Mouse (Mus musculus) splenic B cell, adult 2 months (primary cell): ENCODE results near the gene Nemp1.
A peak's percentile ranks its signal among the peaks of the same experiment; 100 is the strongest.

ENCODE experiments used
- DNase-seq: peaks from one replicate; pipeline ENCODE4 v3.0.0-alpha.2; 2011; ENCODE audit warnings: low read depth, low spot score
- H3K27me3 ChIP-seq: 2 replicates; pipeline ENCODE4 v1.6.1; 2012; ENCODE audit warnings: mild to moderate bottlenecking, low read length, moderate library complexity, mixed read lengths; ENCODE audit not compliant: control insufficient read depth, poor library complexity, insufficient read depth, severe bottlenecking
- H3K36me3 ChIP-seq: 2 replicates; pipeline ENCODE4 v1.6.1; 2012; ENCODE audit warnings: mild to moderate bottlenecking, low read length, moderate library complexity, mixed read lengths; ENCODE audit not compliant: control insufficient read depth, poor library complexity, insufficient read depth, severe bottlenecking

Nemp1 gene

GRCm38 (mm10) chr10:127705783-127706182, 39.1 kb downstream of the Nemp1 start:
- DNase-seq, result no peak
- Histone ChIP-seq H3K27me3 (no peaks in the 10 kb centered on the region), H3K36me3 (no peaks in the 10 kb centered on the region)

DNA sequence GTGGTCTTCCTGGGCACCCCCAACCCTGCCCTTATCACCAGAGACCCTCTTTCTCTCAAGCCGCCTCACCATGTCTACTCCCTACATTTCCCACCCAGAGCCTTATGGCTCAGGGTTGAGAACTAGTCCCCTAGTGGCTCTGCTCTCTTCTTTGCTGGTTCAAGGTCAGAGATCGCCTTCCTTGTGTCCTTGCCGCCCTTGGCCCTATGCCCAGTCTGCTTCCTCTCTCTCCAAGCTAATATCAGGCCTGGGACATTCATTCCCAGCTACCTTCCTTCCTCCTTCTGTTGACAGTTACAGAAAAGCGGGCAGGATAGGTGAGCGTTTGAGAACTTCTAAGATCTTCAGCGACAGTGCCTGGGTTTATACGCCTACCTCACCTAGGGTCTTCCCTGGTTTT, 41.0 kb downstream of the Nemp1 start:
- no peaks in the 10 kb centered on the region for H3K36me3 ChIP-seq
- no peak for DNase-seq
- H3K27me3 ChIP-seq, result no peaks in the 10 kb centered on the region

- H3K27me3 ChIP-seq, result no peaks in the 10 kb centered on the region
- no peaks in the 10 kb centered on the region for H3K36me3 ChIP-seq
- no peak for DNase-seq
These were observed 42.2 kb downstream of the Nemp1 start for GRCm38 (mm10) chr10:127708850-127709370.

DNA sequence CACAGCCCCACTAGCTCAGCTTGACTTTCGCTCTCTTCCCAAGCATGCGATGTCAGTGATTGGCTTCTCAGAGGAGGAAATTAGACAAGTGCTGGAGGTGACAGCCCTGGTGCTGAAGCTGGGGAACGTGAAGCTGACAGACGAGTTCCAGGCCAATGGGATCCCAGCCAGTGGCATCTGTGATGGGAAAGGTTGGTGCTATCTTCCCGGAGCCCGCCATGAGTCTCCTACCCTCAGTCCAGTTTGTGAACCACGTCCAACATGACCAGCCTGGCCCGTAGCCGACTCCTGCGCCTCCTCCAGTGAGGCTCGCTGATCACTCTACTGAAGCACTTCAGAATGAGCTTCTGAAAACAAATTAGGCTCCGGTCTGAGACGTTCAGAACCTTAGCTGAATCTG, 43.6 kb downstream of the Nemp1 start:
- H3K36me3 ChIP-seq, result no peaks in the 10 kb centered on the region
- H3K27me3 ChIP-seq, result no peaks in the 10 kb centered on the region
- no peak for DNase-seq

- no peaks in the 10 kb centered on the region for H3K36me3 ChIP-seq
- DNase-seq, result no peak
- no peaks in the 10 kb centered on the region for H3K27me3 ChIP-seq
These were observed 46.0 kb downstream of the Nemp1 start for GRCm38 (mm10) chr10:127712736-127713135.

- Histone ChIP-seq H3K27me3 (no peaks in the 10 kb centered on the region), H3K36me3 (no peaks in the 10 kb centered on the region)
- DNase-seq, result no peak
These were observed 55.1 kb downstream of the Nemp1 start for GRCm38 (mm10) chr10:127721671-127722418.

DNA sequence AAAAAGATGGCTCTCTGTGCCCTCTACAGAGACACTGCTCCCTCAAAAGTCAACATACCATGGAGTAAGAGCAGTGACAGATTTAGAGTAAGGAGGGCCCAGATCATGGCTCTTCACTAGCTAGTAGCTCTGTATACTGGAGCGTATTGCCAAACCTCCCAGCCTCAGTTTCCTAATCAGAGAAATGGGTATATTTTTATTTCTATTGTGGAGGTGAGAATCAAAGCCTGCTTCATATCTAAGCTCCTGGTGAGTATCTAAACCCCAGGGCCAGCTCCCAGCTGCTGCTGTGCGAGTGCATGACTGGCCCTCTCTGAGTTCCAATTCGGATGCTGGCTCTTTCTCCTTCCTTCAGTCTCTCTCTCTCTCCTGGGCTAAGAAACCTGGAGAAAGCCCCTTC, 57.5 kb downstream of the Nemp1 start, which contains the start of gene Tac2:
Gene Tac2 (plus strand): TSS at position 301 of the 400 bp plus-strand sequence.
- no peaks in the 10 kb centered on the region for H3K27me3 ChIP-seq
- H3K36me3 ChIP-seq, result no peaks in the 10 kb centered on the region
- no peak for DNase-seq

- Histone ChIP-seq H3K36me3 (no peaks in the 10 kb centered on the region), H3K27me3 (no peaks in the 10 kb centered on the region)
- DNase-seq, result no peak
These were observed 58.4 kb downstream of the Nemp1 start for GRCm38 (mm10) chr10:127725136-127725535.

DNA sequence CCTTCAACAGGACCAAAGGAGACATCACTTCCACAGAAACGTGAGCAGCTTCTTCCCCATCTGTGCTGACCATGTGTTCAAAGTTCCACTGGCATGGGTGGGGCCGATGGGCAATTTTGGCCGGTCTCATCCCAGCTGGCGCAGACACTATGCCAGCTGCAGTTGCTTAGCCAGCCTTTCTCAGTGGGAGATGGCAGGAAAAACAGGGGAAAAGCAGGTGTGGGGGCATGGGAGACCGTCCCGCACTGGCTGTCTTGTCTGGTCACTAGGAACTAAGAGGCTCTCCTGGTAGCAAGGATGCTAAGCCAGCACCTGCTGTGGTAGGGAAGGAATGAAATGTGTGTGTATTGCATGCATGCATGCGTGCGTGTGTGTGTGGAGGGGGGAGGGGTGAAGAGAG, 61.7 kb downstream of the Nemp1 start:
- H3K36me3 ChIP-seq, result no peaks in the 10 kb centered on the region
- DNase-seq, result no peak
- H3K27me3 ChIP-seq, result no peaks in the 10 kb centered on the region

- Histone ChIP-seq H3K27me3 (no peaks in the 10 kb centered on the region), H3K36me3 (no peaks in the 10 kb centered on the region)
- no peak for DNase-seq
These were observed 63.7 kb downstream of the Nemp1 start for GRCm38 (mm10) chr10:127730285-127730932.

- Histone ChIP-seq H3K27me3 (no peaks in the 10 kb centered on the region), H3K36me3 (no peaks in the 10 kb centered on the region)
- DNase-seq, result no peak
These were observed 64.2 kb downstream of the Nemp1 start for GRCm38 (mm10) chr10:127730933-127731310.

- no peaks in the 10 kb centered on the region for H3K36me3 ChIP-seq
- no peaks in the 10 kb centered on the region for H3K27me3 ChIP-seq
- no peak for DNase-seq
These were observed 64.7 kb downstream of the Nemp1 start for GRCm38 (mm10) chr10:127731397-127731796.

DNA sequence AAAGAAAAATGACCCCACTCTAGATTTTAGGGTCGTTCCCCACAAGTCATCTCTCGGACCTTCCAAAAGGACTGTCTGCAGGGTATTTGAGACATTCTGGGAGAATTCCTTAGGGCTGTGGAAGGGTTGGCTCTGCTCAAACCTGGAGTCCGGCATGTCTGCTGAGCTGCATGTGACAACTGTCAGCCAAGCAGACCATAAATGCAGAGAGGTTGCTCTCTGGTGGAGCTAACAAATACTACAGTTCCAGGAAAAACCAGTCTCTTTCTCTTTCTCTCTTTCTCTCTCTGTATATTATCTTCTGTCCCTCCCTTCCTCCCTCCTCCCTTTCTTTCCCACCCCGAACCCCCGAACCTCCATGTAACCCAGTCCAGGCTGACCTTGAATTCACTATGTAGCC, 67.7 kb downstream of the Nemp1 start:
- Histone ChIP-seq H3K36me3 (no peaks in the 10 kb centered on the region), H3K27me3 (no peaks in the 10 kb centered on the region)
- DNase-seq, result peak; percentile 32

- Histone ChIP-seq H3K27me3 (no peaks in the 10 kb centered on the region), H3K36me3 (no peaks in the 10 kb centered on the region)
- peak; percentile 61 for DNase-seq
These were observed 69.6 kb downstream of the Nemp1 start for GRCm38 (mm10) chr10:127736266-127736665.

DNA sequence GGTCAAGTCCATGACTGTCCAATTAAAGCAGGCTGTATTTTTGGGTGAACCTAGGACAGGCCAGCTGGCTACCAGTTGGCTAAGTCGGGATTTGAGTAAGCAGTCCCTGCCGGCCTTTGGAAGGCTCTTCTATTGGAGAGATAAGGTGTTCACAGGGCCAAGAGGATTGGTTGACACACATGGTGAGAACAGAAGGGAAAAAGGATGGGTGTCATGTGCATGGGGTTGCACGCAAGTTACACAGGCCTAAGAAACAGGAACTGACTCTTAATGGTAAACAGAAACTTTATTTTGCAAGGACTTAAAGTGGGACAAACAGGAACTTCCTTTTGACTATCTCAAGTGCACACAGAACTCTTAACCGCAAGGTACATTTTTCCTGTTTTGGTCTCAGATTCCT, 70.2 kb downstream of the Nemp1 start:
- Histone ChIP-seq H3K27me3 (no peaks in the 10 kb centered on the region), H3K36me3 (no peaks in the 10 kb centered on the region)
- DNase-seq, result peak; percentile 78
